Mouse (Mus musculus) brain, embryonic 14.5 days (tissue): ENCODE measurements around the gene Aqp12. TPM values are rescaled to one million over a fixed set of nuclear protein-coding genes. Genes with fewer than 3 reads are reported as not detected.

ENCODE experiments used
- DNase-seq: peaks from one replicate; pipeline ENCODE4 v3.0.0-alpha.2; 2011; ENCODE audit warnings: low read depth
- CTCF ChIP-seq: fragments of 200-500 bp; IDR thresholded peaks from 2 replicates; pipeline ENCODE4 v1.5.1; 2012; ENCODE audit warnings: inconsistent platforms, mild to moderate bottlenecking, moderate library complexity, borderline replicate concordance; ENCODE audit not compliant: insufficient read depth, insufficient read length; ENCODE audit errors: extremely low read depth
- POLR2A ChIP-seq: fragments of 200-500 bp; IDR thresholded peaks from 2 replicates; pipeline ENCODE4 v1.6.1; 2012; ENCODE audit warnings: mild to moderate bottlenecking, inconsistent platforms, borderline replicate concordance; ENCODE audit not compliant: poor library complexity, insufficient read depth, insufficient read length, severe bottlenecking; ENCODE audit errors: extremely low read depth
- polyA plus RNA-seq: library from polyadenylated mRNA; depleted of rRNA; stranded (reverse); fragments of >200 nt; gene quantifications from 2 replicates; pipeline ENCODE4 v1.2.3, GENCODE M21; 2012

Gene Aqp12
- polyA plus RNA-seq, 1 experiment, result not detected

- DNase-seq, result no peak
- no peak for TF ChIP-seq POLR2A
- no peak for TF ChIP-seq CTCF
Measured at GRCm38 (mm10) chr1:92984999-92985398, 21.1 kb upstream of the Aqp12 start.

- no peak for DNase-seq
- no peak for TF ChIP-seq CTCF
- no peak for TF ChIP-seq POLR2A
Measured at GRCm38 (mm10) chr1:92988894-92989293, 17.2 kb upstream of the Aqp12 start.

- no peak for DNase-seq
- TF ChIP-seq POLR2A, result no peak
- TF ChIP-seq CTCF, result no peak
Measured at GRCm38 (mm10) chr1:92989891-92990290, 16.2 kb upstream of the Aqp12 start.

DNA sequence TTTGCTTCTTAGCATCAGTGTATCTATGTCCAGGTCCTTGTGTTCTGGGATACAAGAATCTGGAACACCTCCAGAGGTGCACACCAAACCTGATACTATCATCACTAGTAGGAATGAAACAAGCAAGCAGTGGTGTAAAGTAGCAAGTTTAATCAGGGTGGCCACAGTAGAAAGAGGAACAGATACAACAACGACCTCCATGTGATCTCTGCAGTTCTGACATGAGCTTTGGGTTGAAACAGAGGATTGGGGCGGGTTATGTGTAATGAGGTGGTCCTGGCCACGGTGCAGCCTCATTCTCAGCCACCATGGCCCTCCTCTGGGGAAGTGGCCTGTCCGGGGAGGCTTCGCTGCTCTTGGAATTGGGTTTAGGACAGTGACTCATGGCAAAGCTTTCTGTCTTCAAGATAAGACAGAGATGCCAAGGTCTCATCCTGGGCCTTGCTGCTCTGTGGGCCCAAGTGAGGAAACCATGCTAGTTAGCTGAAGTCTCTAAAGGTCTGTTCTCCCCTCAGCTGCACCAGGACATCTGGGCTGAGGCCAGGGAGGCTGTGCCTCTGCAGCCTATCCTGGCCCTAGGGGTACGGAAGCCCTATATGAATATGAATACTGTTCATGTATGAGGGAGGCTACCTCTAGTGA, 13.8 kb upstream of the Aqp12 start:
- DNase-seq, result no peak
- TF ChIP-seq POLR2A (no peak), CTCF (no peak)

GRCm38 (mm10) chr1:92992880-92993279, 13.3 kb upstream of the Aqp12 start:
- no peak for DNase-seq
- no peak for TF ChIP-seq CTCF
- no peak for TF ChIP-seq POLR2A

GRCm38 (mm10) chr1:93009196-93009595, 3.1 kb downstream of the Aqp12 start:
- no peak for DNase-seq

DNA sequence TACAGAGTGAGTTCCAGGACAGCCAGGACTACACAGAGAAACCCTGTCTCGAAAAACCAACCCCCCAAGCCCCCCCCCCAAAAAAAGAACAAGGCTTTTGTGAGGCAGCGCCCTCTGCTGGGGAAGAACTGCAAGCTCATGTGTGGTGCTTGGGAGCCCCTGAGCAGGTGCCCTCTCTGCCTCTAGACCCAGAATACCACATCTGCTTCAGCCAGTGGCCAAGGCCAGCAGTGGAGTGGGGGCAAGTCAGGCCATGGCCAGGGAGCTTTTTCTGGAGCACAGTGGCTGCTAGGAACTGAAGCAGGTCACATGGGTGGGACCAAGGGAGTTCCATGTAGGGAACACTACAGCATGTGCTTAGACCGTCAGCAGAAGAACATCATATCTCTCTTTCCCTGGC, 4.6 kb downstream of the Aqp12 start:
- DNase-seq, result peak; percentile 15
- no peak for TF ChIP-seq POLR2A
- peak; percentile 64 for TF ChIP-seq CTCF

More at GRCm38 (mm10) chr1:93009196-93009595, 3.1 kb downstream of the Aqp12 start:
- TF ChIP-seq CTCF, result no peak
- TF ChIP-seq POLR2A, result no peak

GRCm38 (mm10) chr1:93012103-93012585, 6.0 kb downstream of the Aqp12 start:
- no peak for DNase-seq

GRCm38 (mm10) chr1:93013367-93013766, 7.2 kb downstream of the Aqp12 start:
- no peak for DNase-seq
- TF ChIP-seq POLR2A, result no peak

More at GRCm38 (mm10) chr1:93012103-93012585, 6.0 kb downstream of the Aqp12 start:
- TF ChIP-seq POLR2A (no peak), CTCF (no peak)

DNA sequence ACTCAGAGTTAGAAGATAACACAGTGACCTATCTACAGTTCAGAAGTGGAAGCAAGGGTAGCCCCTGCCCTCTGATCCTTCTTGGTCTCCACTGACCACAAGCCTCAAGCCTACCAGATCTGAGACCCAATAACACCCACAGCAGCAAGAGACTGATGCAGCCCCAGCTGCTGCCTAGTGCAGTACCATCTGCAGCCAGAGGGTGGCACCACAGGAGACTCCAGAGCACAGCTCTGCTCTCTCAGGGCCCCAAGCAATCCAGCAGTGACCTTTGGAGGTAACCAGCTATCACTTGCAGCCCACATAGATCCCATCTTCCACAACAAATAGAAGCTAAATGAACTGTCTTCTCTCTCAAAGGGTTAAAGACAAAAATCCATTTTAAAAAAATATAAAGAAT, 8.3 kb downstream of the Aqp12 start:
- peak; percentile 67 for DNase-seq

DNA sequence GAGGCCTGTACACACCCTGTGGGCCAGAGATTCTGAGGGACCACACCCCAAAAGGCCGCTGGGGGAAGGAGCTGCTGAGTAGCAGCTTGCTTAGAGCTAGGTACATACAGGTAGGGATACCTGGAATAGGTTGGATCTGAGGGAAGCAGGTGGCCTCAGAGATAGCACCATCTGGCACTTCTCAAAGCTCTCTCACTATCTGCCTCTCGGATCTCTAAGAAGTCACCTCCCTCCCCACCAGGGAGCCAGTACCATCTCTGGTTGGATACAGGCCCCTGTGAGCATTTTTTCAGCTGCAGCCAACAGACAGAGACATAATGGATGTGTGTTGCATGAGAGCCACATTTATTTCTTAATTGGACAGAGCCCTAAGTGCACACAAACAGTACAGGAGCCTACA, 9.0 kb downstream of the Aqp12 start:
- no peak for TF ChIP-seq CTCF
- TF ChIP-seq POLR2A, result no peak
- DNase-seq, result no peak

More for the DNA sequence above, 8.3 kb downstream of the Aqp12 start:
- TF ChIP-seq CTCF (peak; percentile 90), POLR2A (no peak)

DNA sequence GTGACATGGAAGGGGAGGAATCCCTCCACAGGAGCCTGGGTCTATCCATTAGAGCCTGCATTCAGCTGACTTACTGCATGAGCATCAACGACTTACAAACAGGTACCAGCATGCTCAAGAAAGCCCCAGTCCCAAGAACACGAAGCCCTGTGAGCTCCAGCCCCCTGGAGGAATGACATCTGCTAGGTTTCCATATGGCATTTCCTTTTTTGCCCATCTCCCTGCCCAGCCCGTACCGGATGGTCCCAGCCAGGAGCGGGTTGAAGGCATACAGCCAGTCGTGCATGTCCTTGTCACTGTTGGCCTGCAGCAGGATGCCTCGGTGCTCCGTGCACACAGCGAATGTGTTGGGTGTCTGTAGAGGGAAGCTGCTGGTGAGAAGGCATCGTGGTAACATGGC, 12.6 kb downstream of the Aqp12 start:
- TF ChIP-seq POLR2A (no peak), CTCF (no peak)
- no peak for DNase-seq
